Mouse (Mus musculus): ENCODE measurements at regions not wholly inside any gene's neighbourhood (a gene's known extent, or its start where the extent isn't known, plus 50 kb on each side); places are given as distances from the start of the nearest gene placed in this dataset.

- Histone ChIP-seq H3K36me3 (replicated peaks; ENCODE audit: control insufficient read depth, insufficient read depth, low read length) (no peaks in the 10 kb centered on the region), H3K27ac (ENCODE audit: low read depth) (no peak overlapping the region), H3K9me3 (replicated peaks; ENCODE audit: control insufficient read depth, low read length) (no peaks in the 10 kb centered on the region), H3K4me1 (ENCODE audit: control insufficient read depth, insufficient read depth) (no peaks in the 10 kb centered on the region), H3K4me3 (ENCODE audit: low read depth, low read length) (no peak overlapping the region), H3K27me3 (ENCODE audit: control insufficient read depth, insufficient read depth, low read length) (no peaks in the 10 kb centered on the region), H3K9ac (replicated peaks; ENCODE audit: low read depth, low read length) (no peak overlapping the region), H3K4me2 (ENCODE audit: low read depth, low read length) (no peak overlapping the region)
- ATAC-seq (ENCODE audit: insufficient read depth, low read depth) = no peak
- WGBS = 74% methylated on average over 3 of the region's 3 CpGs
- TF ChIP-seq EP300 (IDR thresholded peaks at IDR 0.05; ENCODE audit: low read depth) (no peak), CTCF (IDR thresholded peaks at IDR 0.05; ENCODE audit: low read depth) (no peak)
- no peak for DNase-seq (ENCODE audit: low spot score)
Measured at GRCm38 (mm10) chr13:71365261-71365660, 523.6 kb upstream of the Adamts16 start.

DNA sequence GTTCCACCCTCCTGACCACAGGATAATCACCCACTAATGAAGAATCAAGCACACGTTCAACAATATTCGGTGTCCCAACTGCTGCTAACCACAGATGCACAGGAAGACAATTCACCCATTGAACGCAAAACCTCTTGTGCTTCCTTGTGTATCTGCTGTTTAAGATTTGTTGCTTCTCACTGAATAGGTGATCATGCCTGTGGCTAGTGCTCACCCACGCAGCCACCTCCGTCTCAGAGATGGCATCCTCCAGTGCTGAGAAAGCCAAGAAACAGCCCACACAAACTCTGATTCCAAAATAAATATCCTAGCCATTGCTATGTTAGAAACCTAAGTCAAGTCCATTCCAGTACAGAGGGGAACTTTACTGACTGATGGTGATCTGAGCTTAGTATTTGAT, 520.7 kb upstream of the Adamts16 start:
- Histone ChIP-seq H3K27ac (ENCODE audit: low read depth) (no peak overlapping the region), H3K4me1 (ENCODE audit: control insufficient read depth, insufficient read depth) (no peaks in the 10 kb centered on the region), H3K4me3 (ENCODE audit: low read depth, low read length) (no peak overlapping the region), H3K27me3 (ENCODE audit: control insufficient read depth, insufficient read depth, low read length) (no peaks in the 10 kb centered on the region), H3K36me3 (replicated peaks; ENCODE audit: control insufficient read depth, insufficient read depth, low read length) (no peaks in the 10 kb centered on the region), H3K9ac (replicated peaks; ENCODE audit: low read depth, low read length) (no peak overlapping the region), H3K4me2 (ENCODE audit: low read depth, low read length) (no peak overlapping the region), H3K9me3 (replicated peaks; ENCODE audit: control insufficient read depth, low read length) (no peaks in the 10 kb centered on the region)
- DNase-seq (ENCODE audit: low spot score) = no peak
- no peak for TF ChIP-seq EP300 (IDR thresholded peaks at IDR 0.05; ENCODE audit: low read depth)
- no peak for TF ChIP-seq CTCF (IDR thresholded peaks at IDR 0.05; ENCODE audit: low read depth)
- WGBS = 81% methylated on average over 5 of the region's 5 CpGs
- ATAC-seq (ENCODE audit: insufficient read depth, low read depth) = no peak

DNA sequence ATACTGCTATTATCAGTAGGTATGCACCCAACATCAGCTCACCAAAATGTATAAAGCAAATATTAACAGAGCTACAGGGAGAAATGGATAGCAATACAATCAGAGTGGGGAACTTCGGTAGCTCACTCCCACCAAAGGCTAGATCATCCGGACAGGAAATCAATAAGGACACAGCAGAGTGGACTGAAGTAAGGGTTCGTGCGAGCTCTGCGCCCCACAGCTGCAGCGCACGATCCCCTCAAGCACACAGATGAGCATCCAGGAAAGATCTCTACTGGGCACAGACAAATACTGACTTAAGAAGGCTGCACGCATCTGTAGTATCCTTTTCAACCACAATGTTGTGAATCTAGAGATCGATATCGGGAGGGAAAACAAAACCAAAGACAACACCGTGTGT, 517.5 kb upstream of the Adamts16 start:
- DNase-seq (ENCODE audit: low spot score) = no peak
- H3K27me3 ChIP-seq (ENCODE audit: control insufficient read depth, insufficient read depth, low read length) = no peaks in the 10 kb centered on the region
- H3K4me1 ChIP-seq (ENCODE audit: control insufficient read depth, insufficient read depth) = no peaks in the 10 kb centered on the region
- H3K36me3 ChIP-seq (replicated peaks; ENCODE audit: control insufficient read depth, insufficient read depth, low read length) = no peaks in the 10 kb centered on the region
- no peak overlapping the region for H3K9ac ChIP-seq (replicated peaks; ENCODE audit: low read depth, low read length)
- TF ChIP-seq CTCF (IDR thresholded peaks at IDR 0.05; ENCODE audit: low read depth) (no peak), EP300 (IDR thresholded peaks at IDR 0.05; ENCODE audit: low read depth) (no peak)
- no peak for ATAC-seq (ENCODE audit: insufficient read depth, low read depth)
- H3K4me2 ChIP-seq (ENCODE audit: low read depth, low read length) = no peak overlapping the region
- no peaks in the 10 kb centered on the region for H3K9me3 ChIP-seq (replicated peaks; ENCODE audit: control insufficient read depth, low read length)
- H3K4me3 ChIP-seq (ENCODE audit: low read depth, low read length) = no peak overlapping the region
- 77% methylated on average over 11 of the region's 11 CpGs for WGBS
- no peak overlapping the region for H3K27ac ChIP-seq (ENCODE audit: low read depth)

DNA sequence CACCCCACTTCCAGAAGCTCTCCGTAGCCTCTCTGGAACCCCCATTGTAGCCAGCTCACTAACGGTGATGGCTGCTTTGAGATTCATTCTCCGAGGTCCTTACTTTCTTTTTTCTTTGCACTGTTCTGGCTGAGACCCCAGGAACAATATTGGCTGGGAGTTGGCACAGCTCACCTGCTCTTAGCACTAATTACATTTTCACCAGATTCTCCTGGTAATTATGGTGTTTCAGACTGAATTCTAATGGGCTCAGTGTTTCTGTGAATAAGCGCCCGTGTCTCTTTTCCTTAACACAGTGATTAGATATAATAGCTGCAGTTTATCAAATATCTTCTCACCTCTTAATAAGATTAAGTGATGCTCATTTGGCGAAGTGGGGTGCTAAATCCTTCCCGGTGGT, 509.2 kb upstream of the Adamts16 start:
- WGBS = 78% methylated on average over 7 of the region's 7 CpGs
- Histone ChIP-seq H3K9me3 (replicated peaks; ENCODE audit: control insufficient read depth, low read length) (no peaks in the 10 kb centered on the region), H3K27ac (ENCODE audit: low read depth) (no peak overlapping the region), H3K4me3 (ENCODE audit: low read depth, low read length) (no peak overlapping the region), H3K36me3 (replicated peaks; ENCODE audit: control insufficient read depth, insufficient read depth, low read length) (no peaks in the 10 kb centered on the region), H3K9ac (replicated peaks; ENCODE audit: low read depth, low read length) (no peak overlapping the region), H3K27me3 (ENCODE audit: control insufficient read depth, insufficient read depth, low read length) (no peaks in the 10 kb centered on the region), H3K4me1 (ENCODE audit: control insufficient read depth, insufficient read depth) (no peaks in the 10 kb centered on the region), H3K4me2 (ENCODE audit: low read depth, low read length) (no peak overlapping the region)
- ATAC-seq (ENCODE audit: insufficient read depth, low read depth) = no peak
- TF ChIP-seq EP300 (IDR thresholded peaks at IDR 0.05; ENCODE audit: low read depth) (no peak), CTCF (IDR thresholded peaks at IDR 0.05; ENCODE audit: low read depth) (no peak)
- no peak for DNase-seq (ENCODE audit: low spot score)

DNA sequence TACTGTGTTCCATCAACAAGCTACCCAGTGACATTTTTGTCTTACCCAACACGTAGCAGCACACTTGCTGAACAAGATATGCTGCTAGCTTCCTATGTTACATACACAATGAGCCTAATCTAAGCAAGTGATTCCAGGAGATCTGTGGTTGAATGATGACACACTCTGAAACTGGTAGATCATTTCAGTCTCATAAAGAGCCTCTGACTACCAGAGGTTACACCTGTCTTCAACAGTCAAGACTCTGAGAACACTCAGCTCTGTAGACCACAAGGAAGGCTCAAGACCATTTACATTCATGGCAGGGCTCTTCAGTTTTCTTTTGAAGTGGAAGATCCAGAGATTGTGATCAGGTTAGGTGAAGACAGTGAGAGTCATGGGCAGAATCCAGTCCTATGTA, 501.3 kb upstream of the Adamts16 start:
- WGBS = 57% methylated on average over 1 of the region's 1 CpGs
- no peak for TF ChIP-seq CTCF (IDR thresholded peaks at IDR 0.05; ENCODE audit: low read depth)
- TF ChIP-seq EP300 (IDR thresholded peaks at IDR 0.05; ENCODE audit: low read depth) = no peak

DNA sequence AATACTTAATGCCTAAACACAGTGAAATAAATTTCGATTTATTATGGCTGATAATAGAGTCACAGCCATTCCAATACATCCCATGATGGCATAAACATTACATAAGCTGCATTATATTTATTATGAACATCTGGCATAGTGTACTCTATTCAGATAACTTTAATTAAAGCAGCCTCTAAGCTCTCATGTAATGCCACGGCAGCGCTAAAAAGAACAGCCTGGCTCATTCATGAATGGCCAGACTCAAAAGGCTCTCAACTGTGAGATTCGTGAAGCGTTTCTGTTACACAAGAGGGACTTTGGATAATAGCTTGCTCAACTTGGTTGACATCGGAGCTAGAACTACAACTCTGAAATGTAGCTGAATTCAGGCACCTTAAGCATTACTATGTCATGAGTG, 497.1 kb upstream of the Adamts16 start:
- H3K4me3 ChIP-seq (ENCODE audit: low read depth, low read length) = no peak overlapping the region
- no peaks in the 10 kb centered on the region for H3K9me3 ChIP-seq (replicated peaks; ENCODE audit: control insufficient read depth, low read length)
- no peaks in the 10 kb centered on the region for H3K27me3 ChIP-seq (ENCODE audit: control insufficient read depth, insufficient read depth, low read length)
- H3K4me2 ChIP-seq (ENCODE audit: low read depth, low read length) = no peak overlapping the region
- DNase-seq (ENCODE audit: low spot score) (no peak), ATAC-seq (ENCODE audit: insufficient read depth, low read depth) (no peak)
- no peaks in the 10 kb centered on the region for H3K36me3 ChIP-seq (replicated peaks; ENCODE audit: control insufficient read depth, insufficient read depth, low read length)
- WGBS = 74% methylated on average over 6 of the region's 6 CpGs
- no peak overlapping the region for H3K27ac ChIP-seq (ENCODE audit: low read depth)
- TF ChIP-seq CTCF (IDR thresholded peaks at IDR 0.05; ENCODE audit: low read depth) (no peak), EP300 (IDR thresholded peaks at IDR 0.05; ENCODE audit: low read depth) (no peak)
- no peaks in the 10 kb centered on the region for H3K4me1 ChIP-seq (ENCODE audit: control insufficient read depth, insufficient read depth)
- H3K9ac ChIP-seq (replicated peaks; ENCODE audit: low read depth, low read length) = no peak overlapping the region

More for the DNA sequence above, 501.3 kb upstream of the Adamts16 start:
- Histone ChIP-seq H3K4me2 (ENCODE audit: low read depth, low read length) (no peak overlapping the region), H3K27ac (ENCODE audit: low read depth) (no peak overlapping the region), H3K9me3 (replicated peaks; ENCODE audit: control insufficient read depth, low read length) (no peaks in the 10 kb centered on the region), H3K36me3 (replicated peaks; ENCODE audit: control insufficient read depth, insufficient read depth, low read length) (no peaks in the 10 kb centered on the region), H3K27me3 (ENCODE audit: control insufficient read depth, insufficient read depth, low read length) (no peaks in the 10 kb centered on the region), H3K4me1 (ENCODE audit: control insufficient read depth, insufficient read depth) (no peaks in the 10 kb centered on the region), H3K9ac (replicated peaks; ENCODE audit: low read depth, low read length) (no peak overlapping the region), H3K4me3 (ENCODE audit: low read depth, low read length) (no peak overlapping the region)
- DNase-seq (ENCODE audit: low spot score) (no peak), ATAC-seq (ENCODE audit: insufficient read depth, low read depth) (no peak)
